Mouse (Mus musculus) inflammation-experienced regulatory T-cells, adult 6 months (primary cell): ENCODE measurements around the gene Esr2. TPM values are rescaled to one million over a fixed set of nuclear protein-coding genes. Genes with fewer than 3 reads are reported as not detected.
"Not testable (repeated sequence)": the region's sequence is repeated elsewhere in the genome, so short reads cannot be mapped to it uniquely, and the experiment has no call there.

Experiments
- ATAC-seq: one replicate; pipeline ENCODE4 v1.8.0; 2017
- polyA plus RNA-seq, 3 experiments: library from polyadenylated mRNA; unstranded; fragments of 100-300 nt; shearing (Covaris generic); gene quantifications; one replicate each; pipeline ENCODE4 v1.2.1; 2017

The Esr2 gene
- polyA plus RNA-seq, 3 experiments from 2014 or later = not detected

DNA sequence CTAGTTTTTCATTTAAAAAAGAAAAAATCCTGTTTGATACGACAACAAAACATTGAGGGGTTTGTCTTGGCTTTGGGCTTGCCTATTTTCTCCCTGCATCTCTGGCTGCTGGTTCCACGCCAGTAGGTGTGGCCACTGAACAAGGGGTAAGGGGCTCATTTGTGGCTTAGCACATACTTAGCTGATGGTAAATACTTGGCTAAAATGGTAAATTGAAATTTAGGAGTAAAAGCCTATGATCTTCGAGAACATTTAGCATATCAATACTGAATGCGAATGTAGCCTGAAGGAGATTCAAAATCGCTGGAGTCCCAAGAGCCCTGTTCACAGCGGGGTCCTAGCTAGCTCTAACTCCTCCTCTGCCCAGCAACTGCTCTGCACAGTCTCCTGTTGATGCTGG is 40.4 kb downstream of the Esr2 start:
- no peak for ATAC-seq

- ATAC-seq = not testable (repeated sequence)
These were observed 44.0 kb downstream of the Esr2 start for GRCm38 (mm10) chr12:76133081-76133480.

DNA sequence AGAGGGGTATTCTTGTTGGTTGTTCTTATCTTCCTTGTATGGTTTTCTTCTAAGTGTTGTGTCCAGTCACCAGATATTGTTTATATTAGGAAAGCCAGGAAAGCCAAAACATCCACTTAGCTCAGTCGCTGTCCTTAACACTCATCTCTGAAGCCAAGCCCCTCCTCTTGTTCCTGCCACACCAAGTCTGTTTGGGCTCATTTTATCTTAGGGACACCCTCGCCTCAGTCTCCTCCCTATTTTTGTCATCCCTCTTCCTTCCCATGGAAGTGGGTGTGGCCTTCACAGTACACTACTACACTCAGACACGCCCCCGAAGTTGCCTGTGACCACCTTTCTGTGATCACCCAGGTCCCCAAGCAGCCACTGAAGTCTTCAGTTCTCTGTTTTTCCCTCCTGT is 44.5 kb downstream of the Esr2 start:
- no peak for ATAC-seq

DNA sequence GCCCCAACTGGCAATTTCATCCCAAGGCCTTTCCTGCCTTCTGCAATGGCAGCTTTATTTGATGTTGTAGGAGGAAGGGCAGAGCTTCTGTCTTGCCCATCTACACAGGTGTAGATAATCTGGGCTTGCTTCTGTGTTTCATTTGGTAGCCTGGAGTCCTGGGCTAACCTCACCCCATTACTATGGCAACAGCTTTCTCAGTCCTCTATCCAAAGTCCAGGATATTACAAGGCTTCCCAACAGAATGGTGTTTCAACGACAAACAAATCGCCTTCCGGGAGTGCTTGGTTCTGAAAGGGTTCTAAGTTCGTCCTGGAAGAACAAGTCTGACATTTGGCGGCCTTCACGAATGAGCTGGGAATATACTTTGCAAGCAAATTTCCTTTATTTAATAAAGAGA is 46.2 kb downstream of the Esr2 start:
- ATAC-seq = no peak

DNA sequence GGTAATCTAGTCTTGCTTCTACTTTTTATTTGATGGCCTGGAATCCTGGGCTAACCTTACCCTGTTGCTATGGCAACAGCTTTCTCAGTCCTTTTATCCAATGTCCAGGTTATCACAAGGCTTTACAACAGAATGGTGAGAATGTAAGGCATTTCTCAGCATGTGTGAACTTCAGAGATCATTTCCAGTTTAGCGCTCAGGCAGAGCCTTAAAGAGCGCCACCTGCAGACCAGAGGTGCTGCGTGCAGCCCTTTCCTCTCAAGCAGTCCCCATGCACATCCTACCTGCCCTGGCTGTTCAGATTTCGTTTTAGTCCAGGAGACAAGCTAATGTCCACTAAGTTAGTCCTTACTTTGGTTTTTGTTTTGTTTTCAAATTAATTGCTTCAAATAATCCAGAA is 46.8 kb downstream of the Esr2 start:
- ATAC-seq = peak; percentile 52

GRCm38 (mm10) chr12:76128831-76129230 is 48.2 kb downstream of the Esr2 start:
- ATAC-seq = no peak

DNA sequence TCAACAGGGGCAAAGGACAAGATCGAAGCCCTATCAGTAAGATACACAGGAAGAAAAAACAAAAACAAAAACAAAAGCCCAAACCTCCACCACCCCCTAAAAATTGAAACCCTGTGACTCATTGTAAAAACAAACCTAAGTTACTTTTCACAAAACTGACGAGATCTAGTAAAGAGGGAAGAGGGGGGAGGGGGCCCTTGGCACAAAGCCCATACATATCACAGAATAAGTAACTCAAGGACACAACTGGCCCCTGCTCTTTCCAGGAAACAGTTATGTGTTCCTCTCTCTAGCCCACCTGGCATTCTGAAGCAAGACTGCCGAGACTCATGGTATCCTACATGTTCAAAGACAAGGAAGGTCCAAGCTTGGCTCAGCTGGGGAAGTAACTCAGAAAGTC is 48.8 kb downstream of the Esr2 start:
- ATAC-seq = no peak

- no peak for ATAC-seq
These were observed 53.8 kb downstream of the Esr2 start for GRCm38 (mm10) chr12:76123223-76123622.

GRCm38 (mm10) chr12:76117632-76118153 is 59.4 kb downstream of the Esr2 start:
- ATAC-seq = no peak

- no peak for ATAC-seq
These were observed 60.5 kb downstream of the Esr2 start for GRCm38 (mm10) chr12:76116577-76116976.

- no peak for ATAC-seq
These were observed 66.0 kb downstream of the Esr2 start for GRCm38 (mm10) chr12:76111046-76111445.

- no peak for ATAC-seq
These were observed 67.2 kb downstream of the Esr2 start for GRCm38 (mm10) chr12:76109646-76110405.

DNA sequence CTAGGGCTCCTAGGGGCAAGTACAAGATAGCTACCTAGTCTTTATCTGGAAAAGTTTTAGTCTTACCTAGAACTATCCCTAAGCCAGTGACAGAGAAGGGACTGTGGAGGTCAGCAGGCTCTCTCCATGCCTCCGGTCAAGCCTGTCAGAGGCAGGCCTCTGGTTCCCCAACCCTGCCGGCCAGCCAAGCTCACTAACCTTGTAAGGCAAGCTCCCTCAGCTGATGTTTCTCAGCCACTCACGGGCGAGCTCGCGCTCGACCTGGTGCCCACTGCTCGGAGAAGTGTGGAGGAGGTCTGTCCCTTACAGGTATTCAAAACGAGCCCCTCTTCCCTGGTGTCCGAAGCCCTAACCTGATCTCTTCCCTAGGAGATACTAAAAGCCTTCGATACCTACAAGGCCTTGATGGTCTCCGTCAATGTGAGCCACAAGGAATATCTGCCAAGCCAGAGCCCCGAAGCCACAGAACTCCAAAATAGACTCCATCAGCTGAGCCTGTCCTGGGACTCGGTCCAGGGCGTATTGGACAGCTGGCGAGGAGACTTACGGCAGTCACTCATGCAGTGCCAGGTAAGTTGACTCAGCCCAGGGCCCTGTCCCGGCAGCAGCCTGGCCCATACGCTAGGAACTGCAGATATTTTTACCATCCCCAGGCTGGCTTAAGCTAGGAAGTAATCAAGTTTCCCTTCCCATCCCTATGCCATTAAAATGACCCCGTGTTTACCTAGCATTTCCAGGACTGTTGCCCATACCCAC is 72.3 kb downstream of the Esr2 start:
- ATAC-seq = no peak

DNA sequence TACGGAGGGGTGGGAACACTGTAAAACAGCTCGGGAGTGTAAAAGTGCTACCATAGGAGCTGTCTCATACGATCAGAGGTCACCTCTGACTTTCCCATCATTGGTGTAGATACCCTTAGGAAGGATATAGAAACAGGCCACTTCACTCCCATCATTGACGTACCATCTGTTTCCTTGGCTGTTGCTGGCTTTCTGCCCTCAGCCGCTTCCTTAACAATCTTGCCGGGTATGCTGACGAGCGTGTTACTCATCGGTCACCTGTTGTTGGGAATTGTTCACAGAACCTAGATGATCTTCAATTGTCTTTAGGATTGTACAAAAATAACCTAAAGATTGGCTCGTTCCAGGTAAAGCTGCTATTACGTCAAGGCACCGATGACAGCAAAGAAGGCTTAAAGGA is 74.4 kb downstream of the Esr2 start:
- no peak for ATAC-seq

- ATAC-seq = peak; percentile 35
These were observed 81.7 kb downstream of the Esr2 start for GRCm38 (mm10) chr12:76095117-76096035.

- no peak for ATAC-seq
These were observed 83.2 kb downstream of the Esr2 start for GRCm38 (mm10) chr12:76093613-76094588.

GRCm38 (mm10) chr12:76092789-76093466 is 84.1 kb downstream of the Esr2 start:
- ATAC-seq = no peak

GRCm38 (mm10) chr12:76087025-76087424 is 90.0 kb downstream of the Esr2 start:
- peak; percentile 83 for ATAC-seq

DNA sequence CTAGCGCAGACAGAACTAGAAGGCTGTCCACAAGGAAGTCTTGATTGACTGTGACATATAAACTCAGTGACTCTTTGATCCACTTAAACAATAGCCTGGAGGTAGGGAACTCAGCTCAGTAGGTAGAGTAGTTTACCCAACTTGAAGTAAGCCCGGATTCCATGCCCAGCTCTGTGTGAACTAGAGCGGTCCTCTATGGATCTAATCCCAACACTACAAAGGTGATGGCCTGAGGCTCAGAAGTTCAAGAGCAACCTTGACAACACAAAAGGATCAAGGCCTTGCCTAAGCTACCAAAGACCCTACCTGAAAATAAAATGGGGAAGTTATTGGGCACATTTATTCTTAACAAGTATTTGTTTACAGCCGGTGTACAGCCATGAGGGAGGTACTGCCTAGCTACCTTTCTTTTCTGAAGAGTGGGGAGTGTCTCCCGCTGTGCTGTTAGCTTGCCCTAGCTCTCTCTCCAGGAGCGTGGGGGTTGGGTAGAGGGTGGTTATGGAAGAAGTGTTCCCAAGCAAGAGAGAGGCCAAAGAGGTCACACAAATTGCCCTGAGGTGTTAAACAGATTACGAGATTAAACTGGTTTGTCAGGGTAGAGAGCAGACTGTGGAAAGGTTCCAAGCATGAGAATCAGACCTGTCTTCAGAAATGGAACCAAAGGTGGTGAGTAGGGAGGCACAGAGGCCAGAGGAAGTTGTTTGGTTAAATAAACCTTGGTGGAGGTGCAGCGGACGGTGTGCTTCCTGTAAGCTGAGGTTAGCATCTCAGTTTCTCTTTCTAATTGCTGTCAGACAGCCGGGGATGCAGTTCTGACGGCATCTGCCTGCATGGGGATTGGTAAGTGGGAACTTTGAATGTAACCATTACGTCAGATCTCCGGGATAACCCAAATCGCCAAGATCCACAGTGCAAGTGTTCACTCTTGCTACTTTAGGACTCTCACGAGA is 90.8 kb downstream of the Esr2 start:
- ATAC-seq = peak; percentile 89

- ATAC-seq = no peak
These were observed 92.0 kb downstream of the Esr2 start for GRCm38 (mm10) chr12:76085066-76085465.
